Mouse (Mus musculus) cerebellum, adult 11 months (tissue): ENCODE results near the gene Dnajc13.

Experiments
- DNase-seq: peaks from one replicate; pipeline ENCODE4 v3.0.0; 2022

Gene Dnajc13

GRCm38 (mm10) chr9:104182328-104182727, 80.4 kb downstream of the Dnajc13 start:
- DNase-seq = no peak

- peak; percentile 54 for DNase-seq
Measured at GRCm38 (mm10) chr9:104181626-104182025, 81.1 kb downstream of the Dnajc13 start.

- no peak for DNase-seq
Measured at GRCm38 (mm10) chr9:104180046-104180445, 82.7 kb downstream of the Dnajc13 start.

GRCm38 (mm10) chr9:104172342-104172741, 90.4 kb downstream of the Dnajc13 start:
- no peak for DNase-seq

- DNase-seq = no peak
Measured at GRCm38 (mm10) chr9:104171651-104172050, 91.1 kb downstream of the Dnajc13 start.

- no peak for DNase-seq
Measured at GRCm38 (mm10) chr9:104169986-104170385, 92.7 kb downstream of the Dnajc13 start.

- DNase-seq = no peak
Measured at GRCm38 (mm10) chr9:104165926-104166325, 96.8 kb downstream of the Dnajc13 start.

GRCm38 (mm10) chr9:104164194-104164593, 98.5 kb downstream of the Dnajc13 start:
- DNase-seq = no peak

- no peak for DNase-seq
Measured at GRCm38 (mm10) chr9:104161117-104161516, 101.6 kb downstream of the Dnajc13 start.

- DNase-seq = no peak
Measured at GRCm38 (mm10) chr9:104157291-104157690, 105.4 kb downstream of the Dnajc13 start.

- DNase-seq = no peak
Measured at GRCm38 (mm10) chr9:104156506-104156905, 106.2 kb downstream of the Dnajc13 start.

GRCm38 (mm10) chr9:104155100-104155715, 107.5 kb downstream of the Dnajc13 start:
- no peak for DNase-seq

- DNase-seq = no peak
Measured at GRCm38 (mm10) chr9:104152121-104152520, 110.6 kb downstream of the Dnajc13 start.

- no peak for DNase-seq
Measured at GRCm38 (mm10) chr9:104148969-104149368, 113.8 kb downstream of the Dnajc13 start.

- no peak for DNase-seq
Measured at GRCm38 (mm10) chr9:104146683-104147082, 116.0 kb downstream of the Dnajc13 start.

- no peak for DNase-seq
Measured at GRCm38 (mm10) chr9:104144314-104144996, 118.3 kb downstream of the Dnajc13 start.

- no peak for DNase-seq
Measured at GRCm38 (mm10) chr9:104142805-104143204, 119.9 kb downstream of the Dnajc13 start.

- DNase-seq = no peak
Measured at GRCm38 (mm10) chr9:104140351-104140750, 122.4 kb downstream of the Dnajc13 start.

- DNase-seq = no peak
Measured at GRCm38 (mm10) chr9:104130141-104130755, 132.5 kb downstream of the Dnajc13 start.

GRCm38 (mm10) chr9:104128110-104128509, 134.6 kb downstream of the Dnajc13 start:
- DNase-seq = no peak

- DNase-seq = no peak
Measured at GRCm38 (mm10) chr9:104126833-104127232, 135.9 kb downstream of the Dnajc13 start, which contains the start of gene Ackr4. TSS of gene Ackr4 (minus strand) at chr9:104126933.

- no peak for DNase-seq
Measured at GRCm38 (mm10) chr9:104123622-104124021, 139.1 kb downstream of the Dnajc13 start.

GRCm38 (mm10) chr9:104123101-104123500, 139.6 kb downstream of the Dnajc13 start:
- DNase-seq = no peak

GRCm38 (mm10) chr9:104109151-104109550, 153.6 kb downstream of the Dnajc13 start:
- DNase-seq = no peak
